Mouse (Mus musculus): ENCODE results near the gene Id1. TPM values are rescaled to one million over a fixed set of nuclear protein-coding genes. Genes with fewer than 3 reads are reported as not detected.

Gene Id1
- polyA plus RNA-seq, 1 experiment: 59.5 TPM

DNA sequence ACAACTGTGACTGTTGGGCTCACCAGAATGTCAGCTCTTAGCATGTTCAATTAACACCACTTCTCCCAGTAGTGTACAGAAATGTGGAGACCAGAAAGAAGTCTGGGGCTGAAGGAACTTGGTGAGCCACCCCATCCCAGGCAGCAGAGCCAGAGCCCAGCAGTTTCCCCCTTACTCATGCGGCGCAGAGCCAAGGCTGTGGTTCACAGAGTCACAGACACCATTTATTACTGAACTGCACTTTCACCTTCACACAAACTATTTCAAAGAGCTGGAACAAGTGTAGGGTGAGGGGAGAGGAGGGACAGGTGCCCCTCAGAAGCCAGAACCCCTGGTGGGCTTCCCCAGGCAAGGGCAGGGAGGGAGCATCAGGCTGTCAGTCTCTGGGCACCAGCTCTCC lies 44.4 kb downstream of the Id1 start:
- no peak overlapping the region for H3K4me2 ChIP-seq (ENCODE audit: low read depth)
- TF ChIP-seq MAX (IDR thresholded peaks at IDR 0.05; ENCODE audit: low read depth) (no peak), TCF3 (IDR thresholded peaks at IDR 0.05; ENCODE audit: insufficient read length, low read depth) (no peak), POLR2A (IDR thresholded peaks at IDR 0.05; ENCODE audit: insufficient read length, low read depth) (no peak), SRF (IDR thresholded peaks at IDR 0.05; ENCODE audit: control insufficient read depth, insufficient read length, low read depth) (no peak), REST (IDR thresholded peaks at IDR 0.05; ENCODE audit: insufficient read depth, insufficient read length) (no peak), MYOD1 (IDR thresholded peaks at IDR 0.05; ENCODE audit: control insufficient read depth in 1 of 3, insufficient read length in 2 of 3, low read depth in 2 of 3) (no peak), E2F4 (IDR thresholded peaks at IDR 0.05; ENCODE audit: insufficient read depth) (no peak), USF1 (IDR thresholded peaks at IDR 0.05; ENCODE audit: low read depth) (no peak), POLR2AphosphoS2 (IDR thresholded peaks at IDR 0.05; ENCODE audit: insufficient read length, low read depth) (no peak), CEBPB (IDR thresholded peaks at IDR 0.05; ENCODE audit: insufficient read depth, poor library complexity, severe bottlenecking) (no peak)
- H3K27me3 ChIP-seq (ENCODE audit: control insufficient read depth, insufficient read depth, insufficient read length): no peaks in the 10 kb centered on the region
- peaks cover 8% of the 10 kb centered on the region for H3K36me3 ChIP-seq (ENCODE audit: control insufficient read depth, insufficient read depth)
- H3ac ChIP-seq (ENCODE audit: control insufficient read depth, insufficient read length): no peak overlapping the region
- peaks cover 16% of the 10 kb centered on the region for H3K79me2 ChIP-seq (ENCODE audit: control insufficient read depth, insufficient read depth)
- no peak overlapping the region for H3K4me3 ChIP-seq

DNA sequence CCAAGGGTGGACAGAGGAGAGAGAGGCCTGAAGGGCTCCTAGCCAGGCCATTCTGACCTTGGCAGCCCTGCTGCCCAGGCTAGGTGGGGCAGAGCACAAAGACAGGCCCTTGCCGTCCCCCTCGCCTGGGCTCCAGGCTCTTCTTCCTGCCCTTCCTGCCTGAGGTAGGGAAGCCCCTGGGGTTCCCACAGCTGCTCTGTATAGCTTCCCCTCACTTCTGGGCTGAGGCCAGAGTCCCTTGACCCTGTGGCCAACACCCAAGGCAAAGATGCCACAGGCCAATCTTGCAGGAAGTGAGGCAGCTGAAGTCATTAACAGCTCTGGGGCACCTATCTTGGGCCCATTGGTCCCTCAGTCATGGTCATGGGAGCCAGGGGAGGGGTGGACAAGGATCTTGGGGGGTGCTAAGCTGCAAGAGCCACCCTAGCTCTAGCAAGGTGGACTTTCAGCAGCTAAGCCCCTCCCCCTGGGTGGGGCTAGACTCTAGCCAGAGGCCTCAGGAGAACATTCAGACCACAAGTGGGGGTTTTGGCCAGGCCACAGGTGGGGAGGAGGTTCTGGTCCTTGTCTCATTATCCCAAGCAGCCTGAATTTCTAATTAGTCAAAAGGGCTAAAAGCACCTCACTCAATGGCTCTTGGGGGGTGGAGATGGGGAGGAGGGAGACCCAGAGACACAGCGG lies 45.1 kb downstream of the Id1 start:
- Histone ChIP-seq H3ac (ENCODE audit: control insufficient read depth, insufficient read length) (no peak overlapping the region), H3K4me2 (ENCODE audit: low read depth) (no peak overlapping the region), H3K36me3 (ENCODE audit: control insufficient read depth, insufficient read depth) (peaks cover 5% of the 10 kb centered on the region), H3K79me2 (ENCODE audit: control insufficient read depth, insufficient read depth) (peaks cover 16% of the 10 kb centered on the region), H3K27me3 (ENCODE audit: control insufficient read depth, insufficient read depth, insufficient read length) (no peaks in the 10 kb centered on the region), H3K4me3 (no peak overlapping the region)
- no peak for TF ChIP-seq MAX (IDR thresholded peaks at IDR 0.05; ENCODE audit: low read depth)
- TF ChIP-seq MYOG (IDR thresholded peaks at IDR 0.05; ENCODE audit: control insufficient read depth in 1 of 3, insufficient read depth in 1 of 3, insufficient read length in 2 of 3, low read depth in 2 of 3): peak in 2 of 3 experiments; percentile 59 to 75
- TF ChIP-seq POLR2A (IDR thresholded peaks at IDR 0.05; ENCODE audit: insufficient read length, low read depth): no peak
- TF ChIP-seq MYOD1 (IDR thresholded peaks at IDR 0.05; ENCODE audit: control insufficient read depth in 1 of 3, insufficient read length in 2 of 3, low read depth in 2 of 3): peak in 1 of 3 experiments; percentile 61

DNA sequence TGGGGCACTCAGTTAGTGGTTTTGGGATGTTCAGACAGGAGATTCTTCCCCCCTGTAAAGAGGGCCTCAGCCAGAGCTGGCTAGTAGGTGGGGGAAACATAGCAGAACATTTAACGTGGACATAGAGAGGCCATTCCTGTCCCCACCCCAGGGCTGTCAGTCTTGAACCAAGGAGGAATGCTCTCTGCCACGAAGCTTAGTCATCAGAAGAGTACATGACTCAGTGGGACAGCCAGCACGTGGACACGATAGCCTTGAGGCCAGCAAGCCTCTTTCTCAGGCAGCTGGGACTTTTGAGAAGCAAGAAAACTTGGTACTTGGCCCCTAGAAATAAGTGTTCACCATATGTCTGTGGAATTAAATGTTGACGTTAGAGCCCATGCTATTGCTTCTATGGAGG lies 46.6 kb downstream of the Id1 start:
- no peak overlapping the region for H3ac ChIP-seq (ENCODE audit: control insufficient read depth, insufficient read length)
- peaks cover 2% of the 10 kb centered on the region for H3K36me3 ChIP-seq (ENCODE audit: control insufficient read depth, insufficient read depth)
- H3K4me2 ChIP-seq (ENCODE audit: low read depth): peak overlapping the region; percentile 19
- H3K79me2 ChIP-seq (ENCODE audit: control insufficient read depth, insufficient read depth): peaks cover 28% of the 10 kb centered on the region
- peak in 1 of 3 experiments; percentile 11 for TF ChIP-seq MYOG (IDR thresholded peaks at IDR 0.05; ENCODE audit: control insufficient read depth in 1 of 3, insufficient read depth in 1 of 3, insufficient read length in 2 of 3, low read depth in 2 of 3)
- TF ChIP-seq TCF12 (IDR thresholded peaks at IDR 0.05; ENCODE audit: insufficient read depth, poor library complexity, severe bottlenecking): no peak
- TF ChIP-seq MAX (IDR thresholded peaks at IDR 0.05; ENCODE audit: low read depth): peak; percentile 84
- TF ChIP-seq USF1 (IDR thresholded peaks at IDR 0.05; ENCODE audit: low read depth): peak; percentile 80
- no peak for TF ChIP-seq MYOD1 (IDR thresholded peaks at IDR 0.05; ENCODE audit: control insufficient read depth in 1 of 3, insufficient read length in 2 of 3, low read depth in 2 of 3)
- no peaks in the 10 kb centered on the region for H3K27me3 ChIP-seq (ENCODE audit: control insufficient read depth, insufficient read depth, insufficient read length)
- H3K4me3 ChIP-seq: no peak overlapping the region

DNA sequence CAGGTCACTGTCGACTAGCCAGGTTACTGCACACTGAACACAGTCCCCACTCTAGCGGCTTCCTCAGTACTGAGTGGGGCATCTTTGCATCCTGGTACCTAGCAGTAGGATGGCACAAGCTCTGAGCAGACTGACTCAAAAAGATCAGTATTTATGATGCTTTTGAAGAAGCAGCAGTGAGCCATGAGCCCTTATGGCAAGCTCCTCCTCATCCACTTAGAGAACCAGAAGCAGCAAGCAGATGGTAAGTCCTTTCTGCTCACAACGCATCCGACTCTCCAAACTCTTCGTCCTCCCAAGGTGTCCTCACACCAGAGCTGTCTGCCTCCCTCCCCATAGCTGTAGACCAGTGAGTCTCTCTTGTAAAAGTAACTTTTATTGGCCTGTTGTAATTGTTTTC lies 47.2 kb downstream of the Id1 start:
- Histone ChIP-seq H3K79me2 (ENCODE audit: control insufficient read depth, insufficient read depth) (peaks cover 34% of the 10 kb centered on the region), H3K4me2 (ENCODE audit: low read depth) (no peak overlapping the region), H3ac (ENCODE audit: control insufficient read depth, insufficient read length) (no peak overlapping the region), H3K4me3 (no peak overlapping the region), H3K27me3 (ENCODE audit: control insufficient read depth, insufficient read depth, insufficient read length) (no peaks in the 10 kb centered on the region), H3K36me3 (ENCODE audit: control insufficient read depth, insufficient read depth) (no peaks in the 10 kb centered on the region)
- no peak for TF ChIP-seq POLR2AphosphoS2 (IDR thresholded peaks at IDR 0.05; ENCODE audit: insufficient read length, low read depth)
- TF ChIP-seq TCF12 (IDR thresholded peaks at IDR 0.05; ENCODE audit: insufficient read depth, poor library complexity, severe bottlenecking): no peak
- no peak for TF ChIP-seq MAX (IDR thresholded peaks at IDR 0.05; ENCODE audit: low read depth)
- TF ChIP-seq MYOD1 (IDR thresholded peaks at IDR 0.05; ENCODE audit: control insufficient read depth in 1 of 3, insufficient read length in 2 of 3, low read depth in 2 of 3): no peak
- no peak for TF ChIP-seq CEBPB (IDR thresholded peaks at IDR 0.05; ENCODE audit: insufficient read depth, poor library complexity, severe bottlenecking)

DNA sequence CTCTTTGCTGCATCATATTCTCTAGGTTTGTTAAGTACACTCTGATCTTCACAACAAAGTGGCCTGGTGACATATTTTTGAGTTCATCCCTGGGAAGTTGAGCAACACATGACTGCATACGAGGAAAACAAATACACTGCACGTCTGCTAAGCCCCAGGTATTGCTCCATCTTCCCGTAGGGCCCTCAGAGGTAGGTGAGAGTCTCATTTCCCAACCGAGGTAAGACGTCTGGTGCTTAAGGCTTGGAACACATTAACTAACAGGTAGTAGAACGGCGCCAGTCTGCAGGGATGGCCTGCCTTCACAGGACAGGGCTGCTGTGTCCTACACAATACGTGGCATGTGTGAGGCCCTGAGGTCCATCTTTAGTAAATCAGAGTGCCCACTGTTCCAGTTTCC lies 48.6 kb downstream of the Id1 start:
- H3K27me3 ChIP-seq (ENCODE audit: control insufficient read depth, insufficient read depth, insufficient read length): no peaks in the 10 kb centered on the region
- no peak overlapping the region for H3K4me3 ChIP-seq
- H3K36me3 ChIP-seq (ENCODE audit: control insufficient read depth, insufficient read depth): no peaks in the 10 kb centered on the region
- H3K4me2 ChIP-seq (ENCODE audit: low read depth): peak overlapping the region; percentile 37
- H3K79me2 ChIP-seq (ENCODE audit: control insufficient read depth, insufficient read depth): peaks cover 43% of the 10 kb centered on the region
- H3ac ChIP-seq (ENCODE audit: control insufficient read depth, insufficient read length): no peak overlapping the region
- no peak for TF ChIP-seq CEBPB (IDR thresholded peaks at IDR 0.05; ENCODE audit: insufficient read depth, poor library complexity, severe bottlenecking)
- no peak for TF ChIP-seq MAX (IDR thresholded peaks at IDR 0.05; ENCODE audit: low read depth)
- no peak for TF ChIP-seq TCF3 (IDR thresholded peaks at IDR 0.05; ENCODE audit: insufficient read length, low read depth)
- no peak for TF ChIP-seq MYOD1 (IDR thresholded peaks at IDR 0.05; ENCODE audit: control insufficient read depth in 1 of 3, insufficient read length in 2 of 3, low read depth in 2 of 3)
- TF ChIP-seq TCF12 (IDR thresholded peaks at IDR 0.05; ENCODE audit: insufficient read depth, poor library complexity, severe bottlenecking): no peak
- no peak for TF ChIP-seq REST (IDR thresholded peaks at IDR 0.05; ENCODE audit: insufficient read depth, insufficient read length)
- no peak for TF ChIP-seq POLR2A (IDR thresholded peaks at IDR 0.05; ENCODE audit: insufficient read length, low read depth)

Measured in myocyte (in vitro differentiated cells).